Mouse (Mus musculus) midbrain, embryonic 14.5 days (tissue): Measurements from ENCODE around the gene 6030468B19Rik. TPM values are rescaled to one million over a fixed set of nuclear protein-coding genes. Genes with fewer than 3 reads are reported as not detected.
A peak's percentile ranks its signal among the peaks of the same experiment; 100 is the strongest.
"Not testable (repeated sequence)": the region's sequence is repeated elsewhere in the genome, so short reads cannot be mapped to it uniquely, and the experiment has no call there.

Experiments
- ATAC-seq: fragments of 200-750 bp; cut with Nextera tagmentation; 2 replicates; pipeline ENCODE4 v1.8.0; 2017; ENCODE audit warnings: moderate number of reproducible peaks, moderate library complexity; ENCODE audit not compliant: low FRiP score, low TSS enrichment
- DNase-seq: peaks from one replicate; pipeline ENCODE4 v3.0.0-alpha.2; 2015
- H3K27ac ChIP-seq: fragments of 300-500 bp; sonication (generic); replicated peaks from 2 replicates; pipeline ENCODE4 v1.5.1; 2014; ENCODE audit warnings: mild to moderate bottlenecking, low read depth, low read length, moderate library complexity
- H3K27me3 ChIP-seq: fragments of 300-500 bp; sonication (generic); 2 replicates; pipeline ENCODE4 v1.6.1; 2014; ENCODE audit warnings: low read length, control low read depth, mixed read lengths; ENCODE audit not compliant: control insufficient read depth, insufficient read depth
- H3K36me3 ChIP-seq: fragments of 300-500 bp; sonication (generic); 2 replicates; pipeline ENCODE4 v1.6.1; 2014; ENCODE audit warnings: low read length, control low read depth; ENCODE audit not compliant: control insufficient read depth, insufficient read depth
- H3K4me1 ChIP-seq: fragments of 300-500 bp; sonication (generic); 2 replicates; pipeline ENCODE4 v1.6.1; 2014; ENCODE audit warnings: mild to moderate bottlenecking, antibody characterized with exemption, low read length, control low read depth; ENCODE audit not compliant: control insufficient read depth, insufficient read depth
- H3K4me2 ChIP-seq: fragments of 300-500 bp; sonication (generic); 2 replicates; pipeline ENCODE4 v1.6.1; 2014; ENCODE audit warnings: mild to moderate bottlenecking, low read length, moderate library complexity
- H3K4me3 ChIP-seq: fragments of 300-500 bp; sonication (generic); replicated peaks from 2 replicates; pipeline ENCODE4 v1.5.1; 2014; ENCODE audit warnings: low read depth, low read length
- H3K9ac ChIP-seq: fragments of 300-500 bp; sonication (generic); replicated peaks from 2 replicates; pipeline ENCODE4 v1.6.1; 2014; ENCODE audit warnings: mild to moderate bottlenecking, low read length, moderate library complexity
- H3K9me3 ChIP-seq: fragments of 300-500 bp; sonication (generic); 2 replicates; pipeline ENCODE4 v1.6.1; 2016; ENCODE audit warnings: low read length, control low read depth, mixed read lengths; ENCODE audit not compliant: control insufficient read depth
- WGBS: fragments of 180-500 bp; shearing (Covaris S2); extraction: QIAGEN DNeasy Blood & Tissue Kit; methylation state at CpG from one replicate; pipeline ENCODE4 v1.1.7; 2014; 5-methylcytosine and 5-hydroxymethylcytosine counted together
- polyA plus RNA-seq: library from polyadenylated mRNA; unstranded; fragments of >200 nt; fragmentation: Nextera tagmentation; extraction: Ambion mirVana; gene quantifications from 2 replicates; pipeline ENCODE4 v1.2.1, GENCODE M21; 2014

The 6030468B19Rik gene
- polyA plus RNA-seq, 1 experiment from 2014 or later, result not detected

DNA sequence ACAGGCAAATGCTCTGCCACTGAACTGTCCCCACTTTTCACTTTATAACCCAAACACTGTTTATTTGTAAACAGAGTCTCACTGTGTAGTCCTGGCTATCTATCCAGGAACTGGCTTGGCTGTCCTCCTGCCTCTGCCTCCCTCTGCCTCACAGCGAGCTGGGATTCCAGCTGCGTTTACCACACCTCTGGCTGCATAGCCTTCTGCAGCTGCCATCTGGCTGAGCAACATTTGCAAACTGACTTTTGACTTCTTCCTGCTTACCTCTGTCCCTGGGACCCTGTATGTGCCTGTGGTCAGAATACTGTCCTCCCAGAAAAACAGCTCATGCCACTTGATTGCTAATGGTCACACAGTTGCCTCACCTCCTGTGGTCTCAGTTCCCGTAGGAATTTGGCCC, 29.9 kb downstream of the 6030468B19Rik start:
- H3K9ac ChIP-seq, result no peak overlapping the region
- H3K4me2 ChIP-seq, result no peak overlapping the region
- H3K27ac ChIP-seq, result no peak overlapping the region
- no peak for ATAC-seq
- no peaks in the 10 kb centered on the region for H3K36me3 ChIP-seq
- 77% methylated on average over 3 of the region's 3 CpGs for WGBS
- H3K4me1 ChIP-seq, result peaks cover 17% of the 10 kb centered on the region
- H3K4me3 ChIP-seq, result no peak overlapping the region
- H3K9me3 ChIP-seq, result no peaks in the 10 kb centered on the region
- no peaks in the 10 kb centered on the region for H3K27me3 ChIP-seq
- DNase-seq, result no peak

DNA sequence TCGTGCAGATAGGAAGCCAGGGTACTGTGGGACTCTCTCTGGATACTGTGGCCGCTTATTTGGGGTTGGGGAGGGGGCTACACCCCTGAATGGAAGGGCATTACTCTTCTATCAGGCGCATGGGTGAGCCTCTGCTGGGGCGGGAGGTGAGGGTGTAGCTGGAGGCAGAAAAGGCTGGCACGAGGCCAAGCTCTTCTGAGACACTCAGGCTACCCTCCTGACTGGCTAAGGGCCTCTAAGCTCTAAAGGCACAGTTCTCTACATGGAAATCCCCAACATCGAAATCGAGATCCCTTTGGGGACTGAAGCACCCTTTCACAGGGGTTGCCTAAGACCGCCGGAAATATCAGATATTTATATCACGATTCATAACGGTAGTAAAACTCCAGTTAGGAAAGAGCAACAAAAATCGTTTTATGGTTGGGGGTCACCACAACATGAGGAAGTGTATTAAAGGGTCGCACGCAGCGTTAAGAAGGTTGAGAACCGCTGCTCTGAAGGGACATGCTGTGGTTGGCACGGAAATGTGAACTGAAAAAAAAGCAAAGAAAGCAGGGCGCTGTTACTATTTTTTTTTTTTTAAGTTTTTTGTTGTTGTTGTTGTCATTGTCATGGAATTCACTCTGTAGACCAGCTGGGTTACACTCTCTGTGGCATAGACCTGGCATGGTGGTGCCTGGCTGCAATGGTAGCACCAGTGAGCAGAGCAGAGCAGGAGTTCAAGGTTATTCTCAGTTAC, 30.9 kb downstream of the 6030468B19Rik start:
- DNase-seq, result peak; percentile 56
- WGBS, result 81% methylated on average over 18 of the region's 18 CpGs
- no peaks in the 10 kb centered on the region for H3K9me3 ChIP-seq
- no peaks in the 10 kb centered on the region for H3K36me3 ChIP-seq
- no peak overlapping the region for H3K27ac ChIP-seq
- no peak overlapping the region for H3K4me3 ChIP-seq
- peaks cover 17% of the 10 kb centered on the region for H3K4me1 ChIP-seq
- ATAC-seq, result no peak
- H3K9ac ChIP-seq, result no peak overlapping the region
- H3K4me2 ChIP-seq, result no peak overlapping the region
- H3K27me3 ChIP-seq, result no peaks in the 10 kb centered on the region

DNA sequence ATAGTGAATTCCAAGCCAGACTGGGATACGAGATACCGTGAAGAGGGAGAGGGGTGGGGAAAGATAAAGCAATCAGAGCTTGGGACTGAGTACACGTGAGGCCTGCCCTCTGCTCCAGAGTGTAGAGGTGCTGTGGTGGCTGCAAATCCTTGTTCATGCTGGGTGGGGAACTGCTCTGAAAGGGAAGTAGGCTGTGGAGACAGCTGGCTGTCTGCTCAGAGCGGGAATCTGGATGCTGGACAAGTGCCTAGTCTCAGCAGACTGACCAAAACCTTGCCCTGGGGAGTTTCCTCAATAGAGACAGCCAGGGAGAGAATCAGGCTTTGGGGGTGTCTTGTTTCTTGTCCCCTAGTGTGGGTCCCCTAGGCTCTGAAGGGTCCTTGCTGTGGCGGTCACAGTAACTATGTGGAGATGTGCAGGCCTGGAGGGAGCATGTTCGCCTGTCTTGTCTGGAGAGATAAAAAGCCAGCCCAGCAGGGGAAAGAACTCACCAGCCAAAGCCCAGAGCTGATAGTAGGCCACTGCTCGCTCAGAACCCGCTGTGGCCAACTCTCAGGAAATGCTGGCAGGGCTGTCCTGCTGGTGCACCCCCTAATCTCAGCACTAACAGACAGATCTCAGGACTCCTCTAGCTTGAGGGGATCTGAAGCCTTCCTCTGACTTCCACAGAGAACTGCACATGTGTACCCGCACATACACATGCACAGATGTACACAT, 31.6 kb downstream of the 6030468B19Rik start:
- Histone ChIP-seq H3K27me3 (no peaks in the 10 kb centered on the region), H3K4me1 (peaks cover 17% of the 10 kb centered on the region), H3K27ac (no peak overlapping the region), H3K4me3 (no peak overlapping the region), H3K4me2 (no peak overlapping the region), H3K9ac (no peak overlapping the region; the same call in 1 of the 2 replicates), H3K36me3 (no peaks in the 10 kb centered on the region), H3K9me3 (no peaks in the 10 kb centered on the region)
- ATAC-seq (no peak), DNase-seq (peak; percentile 17)
- 51% methylated on average over 9 of the region's 9 CpGs for WGBS

DNA sequence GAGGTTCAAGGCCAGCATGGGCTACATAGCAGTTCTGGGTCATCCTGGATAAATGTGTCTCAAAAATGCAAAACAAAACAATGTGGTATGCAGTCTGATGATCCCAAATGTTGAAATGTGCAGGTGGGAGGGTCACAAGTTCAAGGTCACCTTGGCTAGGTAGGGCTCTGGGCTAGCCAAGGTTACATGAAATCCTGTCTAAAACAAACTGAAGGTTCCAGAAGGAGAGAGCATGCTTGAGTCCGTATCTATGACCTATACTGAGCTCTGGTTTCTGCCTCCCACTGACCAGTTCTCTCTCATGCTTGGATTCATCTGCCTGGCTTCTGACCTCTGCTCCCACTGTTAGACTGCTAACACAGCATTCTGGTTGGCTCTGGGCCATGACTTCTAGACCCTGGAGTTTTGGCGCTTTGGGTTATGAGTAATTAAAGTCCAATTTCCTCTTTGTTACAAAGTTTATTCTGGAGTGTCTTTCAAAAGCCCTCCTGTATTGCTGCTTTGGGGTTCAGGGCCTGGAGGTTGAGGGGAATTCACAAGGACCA, 32.3 kb downstream of the 6030468B19Rik start:
- Histone ChIP-seq H3K27ac (no peak overlapping the region), H3K4me1 (peaks cover 17% of the 10 kb centered on the region), H3K36me3 (no peaks in the 10 kb centered on the region), H3K9ac (no peak overlapping the region), H3K27me3 (no peaks in the 10 kb centered on the region), H3K9me3 (no peaks in the 10 kb centered on the region), H3K4me3 (no peak overlapping the region), H3K4me2 (no peak overlapping the region)
- WGBS, result 92% methylated on average over 2 of the region's 2 CpGs
- DNase-seq (no peak), ATAC-seq (no peak)

DNA sequence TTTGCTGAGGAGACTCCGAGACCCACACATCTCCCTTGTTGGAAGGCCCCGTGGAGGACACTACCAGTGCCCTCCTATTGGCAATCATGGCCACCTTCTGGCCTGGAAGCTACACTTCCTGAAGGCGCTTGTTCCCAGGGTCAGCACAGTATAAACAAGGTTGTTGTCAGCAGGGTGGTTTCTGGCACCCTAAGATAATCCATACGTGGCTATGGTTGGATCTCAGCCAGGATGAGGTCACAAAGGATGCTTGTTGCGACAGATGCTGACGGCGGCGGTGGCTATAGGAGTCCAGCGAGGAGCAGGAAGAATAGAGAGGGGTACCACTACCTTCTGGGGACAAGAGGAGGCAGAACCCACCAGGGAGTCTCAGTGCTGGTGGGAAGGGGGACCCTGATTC, 32.9 kb downstream of the 6030468B19Rik start:
- DNase-seq, result no peak
- H3K4me1 ChIP-seq, result peaks cover 10% of the 10 kb centered on the region

DNA sequence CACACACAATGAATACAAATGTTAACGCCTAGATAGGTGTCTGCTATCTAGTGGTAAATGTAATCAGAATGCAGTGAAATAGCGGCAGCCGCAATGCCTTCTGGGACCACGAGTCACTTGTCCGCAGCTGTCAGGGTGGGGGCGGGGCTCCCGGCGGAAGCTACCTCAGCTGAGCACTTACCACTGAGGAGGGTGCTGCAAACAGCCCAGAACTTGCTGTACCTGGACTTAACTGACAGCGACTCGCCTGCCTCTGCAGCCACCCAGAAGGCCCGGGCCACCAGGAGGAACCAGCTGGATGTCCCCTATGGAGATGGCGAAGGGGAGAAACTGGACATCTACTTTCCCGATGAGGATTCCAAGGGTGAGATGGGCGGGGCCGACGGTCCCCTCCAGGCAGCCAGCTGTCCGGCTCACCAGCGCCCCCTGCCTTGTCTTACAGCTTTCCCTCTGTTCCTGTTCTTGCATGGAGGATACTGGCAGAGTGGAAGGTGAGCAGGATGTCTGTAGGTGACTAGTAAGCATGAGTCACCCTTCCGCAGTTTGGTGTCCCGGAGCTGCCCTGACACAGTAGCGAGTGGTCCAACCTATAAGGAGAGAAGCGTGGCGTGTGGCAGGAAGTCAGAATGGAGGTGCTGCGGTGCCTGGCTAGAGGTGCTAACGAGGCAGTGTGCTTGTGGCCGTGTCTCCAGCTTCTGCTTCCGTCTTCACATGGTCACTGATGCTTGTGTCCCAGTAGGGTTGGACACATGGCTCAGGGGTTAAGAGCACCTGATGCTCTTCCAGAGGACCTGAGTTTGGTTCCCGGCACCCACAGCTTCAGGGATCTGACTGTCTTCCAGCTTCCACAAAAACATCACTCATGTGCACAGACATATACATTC, 34.9 kb downstream of the 6030468B19Rik start:
- DNase-seq (peak; percentile 82), ATAC-seq (peak; percentile 57; the same call in 1 of the 2 replicates)
- Histone ChIP-seq H3K27ac (no peak overlapping the region), H3K9ac (0 out of 2 replicates have a peak overlapping the region, but pooled peaks have one; percentile 20), H3K9me3 (no peaks in the 10 kb centered on the region), H3K27me3 (no peaks in the 10 kb centered on the region), H3K4me2 (peak overlapping the region; percentile 54), H3K4me1 (no peaks in the 10 kb centered on the region), H3K4me3 (peak overlapping the region; percentile 30), H3K36me3 (no peaks in the 10 kb centered on the region)
- 20% methylated on average over 28 of the region's 28 CpGs for WGBS

More for the DNA sequence above, 32.9 kb downstream of the 6030468B19Rik start:
- ATAC-seq, result no peak
- no peaks in the 10 kb centered on the region for H3K36me3 ChIP-seq
- no peak overlapping the region for H3K4me3 ChIP-seq
- no peak overlapping the region for H3K27ac ChIP-seq
- no peak overlapping the region for H3K4me2 ChIP-seq
- no peaks in the 10 kb centered on the region for H3K27me3 ChIP-seq
- no peak overlapping the region for H3K9ac ChIP-seq
- no peaks in the 10 kb centered on the region for H3K9me3 ChIP-seq
- 84% methylated on average over 9 of the region's 9 CpGs for WGBS

DNA sequence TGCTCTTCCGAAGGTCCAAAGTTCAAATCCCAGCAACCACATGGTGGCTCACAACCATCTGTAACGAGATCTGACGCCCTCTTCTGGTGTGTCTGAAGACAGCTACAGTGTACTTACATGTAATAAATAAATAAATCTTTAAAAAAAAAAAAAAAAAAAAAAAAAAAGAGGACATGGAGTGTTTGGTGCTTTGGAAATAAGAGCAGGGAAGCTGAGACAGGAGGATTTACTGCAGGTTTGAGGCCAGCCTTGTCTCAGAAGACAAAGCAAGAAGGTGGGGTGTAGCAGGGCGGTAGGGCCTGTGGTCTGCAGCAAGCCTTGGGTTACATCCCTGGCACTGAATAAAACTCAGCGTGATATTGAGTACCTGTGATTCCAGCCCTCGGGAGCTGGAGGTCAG, 36.0 kb downstream of the 6030468B19Rik start:
- not testable (repeated sequence) for H3K27ac ChIP-seq, ATAC-seq, H3K4me3 ChIP-seq, H3K36me3 ChIP-seq, H3K9ac ChIP-seq, H3K4me2 ChIP-seq, H3K9me3 ChIP-seq, DNase-seq, H3K27me3 ChIP-seq, H3K4me1 ChIP-seq
- 93% methylated on average over 4 of the region's 6 CpGs for WGBS

DNA sequence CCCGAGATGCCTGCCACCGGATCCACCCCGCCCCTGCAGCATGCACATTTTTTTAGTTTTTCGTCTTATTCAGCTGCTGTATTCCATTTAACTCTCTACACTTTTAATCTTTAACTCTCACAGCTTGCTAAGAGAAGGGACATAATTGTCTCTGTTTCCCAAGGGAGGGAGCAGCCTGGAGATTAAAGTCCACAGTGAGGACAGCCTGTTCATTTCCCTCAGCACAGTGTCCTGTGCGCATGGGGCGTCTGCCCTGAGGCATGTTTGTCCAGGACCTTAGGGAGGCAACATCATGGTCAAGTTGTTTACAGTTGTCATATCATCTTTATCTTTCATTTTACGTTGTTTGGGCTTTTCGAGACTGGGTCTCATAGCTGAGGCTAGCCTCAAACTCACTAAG, 36.6 kb downstream of the 6030468B19Rik start:
- H3K36me3 ChIP-seq, result no peaks in the 10 kb centered on the region
- no peak overlapping the region for H3K4me2 ChIP-seq
- no peak overlapping the region for H3K27ac ChIP-seq
- no peak overlapping the region for H3K4me3 ChIP-seq
- no peak for ATAC-seq
- DNase-seq, result no peak
- H3K4me1 ChIP-seq, result no peaks in the 10 kb centered on the region
- WGBS, result 93% methylated on average over 8 of the region's 8 CpGs
- no peak overlapping the region for H3K9ac ChIP-seq
- H3K9me3 ChIP-seq, result no peaks in the 10 kb centered on the region
- no peaks in the 10 kb centered on the region for H3K27me3 ChIP-seq
